Mouse (Mus musculus) forelimb bud, embryonic 11.5 days (tissue): ENCODE measurements around the gene Ttl.

Source experiments
- DNase-seq: peaks from one replicate; pipeline ENCODE4 v3.0.0-alpha.2; 2012; ENCODE audit warnings: low read depth, low spot score

Ttl gene

DNA sequence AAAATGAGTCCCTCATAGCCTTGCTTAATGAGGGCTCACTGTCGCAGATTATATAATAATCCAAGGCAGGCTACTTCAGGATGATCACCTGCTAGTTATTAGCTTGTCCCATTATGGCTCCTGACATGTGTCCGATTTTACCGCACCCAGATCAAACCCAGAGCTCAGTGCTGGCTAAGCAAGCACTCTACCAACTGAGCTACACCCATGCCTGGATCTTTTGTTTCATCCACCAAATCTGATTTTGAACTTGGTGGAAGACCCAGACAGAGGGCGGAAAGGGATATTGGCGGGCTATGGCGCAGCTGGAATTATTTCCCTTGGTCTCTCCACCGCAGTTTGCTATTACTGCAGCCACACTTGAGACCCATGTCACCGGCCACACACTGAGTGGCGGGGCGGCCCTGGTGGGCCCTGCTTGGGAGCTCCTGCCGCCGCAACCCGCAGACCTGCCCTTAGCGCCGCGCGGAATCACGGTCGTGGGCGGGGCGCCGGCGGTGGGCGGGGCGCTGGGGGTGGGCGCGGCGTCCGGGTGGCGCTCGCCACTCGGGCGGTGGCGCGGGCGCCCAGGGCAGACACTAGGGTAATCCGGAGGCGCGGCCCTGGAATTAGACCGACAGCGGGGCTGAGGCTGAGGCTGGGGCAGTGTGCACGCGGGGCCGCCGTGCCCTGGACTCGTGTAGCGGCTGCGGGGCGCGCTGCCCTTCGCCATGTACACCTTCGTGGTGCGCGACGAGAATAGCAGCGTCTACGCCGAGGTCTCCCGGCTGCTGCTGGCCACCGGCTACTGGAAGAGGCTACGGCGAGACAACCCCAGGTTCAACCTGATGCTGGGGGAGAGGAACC, at the start of gene Ttl:
Ttl (plus strand) TSS at position 506 of the 846 bp plus-strand sequence.
- peak; percentile 43 for DNase-seq

DNA sequence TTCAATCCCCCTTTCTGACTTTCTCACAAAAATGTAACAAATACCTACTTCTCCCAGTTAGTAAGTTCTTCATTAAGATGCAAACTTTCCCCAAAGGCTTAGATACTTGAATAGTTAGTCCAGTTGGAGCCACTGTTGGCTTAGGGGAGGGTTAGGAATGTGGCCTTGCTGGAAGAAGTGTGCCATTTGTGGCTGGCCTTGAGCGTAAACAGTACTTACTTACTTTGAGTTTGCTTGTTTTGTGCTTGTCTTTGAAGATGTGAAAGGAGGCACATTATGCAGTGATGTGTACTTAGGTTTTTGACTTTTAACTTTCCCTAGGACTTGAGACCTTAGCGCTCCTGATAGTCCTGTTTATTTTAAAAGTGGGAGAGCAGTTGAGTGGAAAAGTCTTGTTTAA, 45.6 kb upstream of the Ttl start:
- DNase-seq, result no peak

GRCm38 (mm10) chr2:129024820-129025219, 40.9 kb upstream of the Ttl start:
- no peak for DNase-seq

- DNase-seq, result no peak
Observed at GRCm38 (mm10) chr2:129035381-129035780, 30.4 kb upstream of the Ttl start.

- DNase-seq, result no peak
Observed at GRCm38 (mm10) chr2:129038426-129038936, 27.3 kb upstream of the Ttl start.

- peak; percentile 31 for DNase-seq
Observed at GRCm38 (mm10) chr2:129038937-129039631, 26.7 kb upstream of the Ttl start.

GRCm38 (mm10) chr2:129040567-129040966, 25.2 kb upstream of the Ttl start:
- DNase-seq, result no peak

DNA sequence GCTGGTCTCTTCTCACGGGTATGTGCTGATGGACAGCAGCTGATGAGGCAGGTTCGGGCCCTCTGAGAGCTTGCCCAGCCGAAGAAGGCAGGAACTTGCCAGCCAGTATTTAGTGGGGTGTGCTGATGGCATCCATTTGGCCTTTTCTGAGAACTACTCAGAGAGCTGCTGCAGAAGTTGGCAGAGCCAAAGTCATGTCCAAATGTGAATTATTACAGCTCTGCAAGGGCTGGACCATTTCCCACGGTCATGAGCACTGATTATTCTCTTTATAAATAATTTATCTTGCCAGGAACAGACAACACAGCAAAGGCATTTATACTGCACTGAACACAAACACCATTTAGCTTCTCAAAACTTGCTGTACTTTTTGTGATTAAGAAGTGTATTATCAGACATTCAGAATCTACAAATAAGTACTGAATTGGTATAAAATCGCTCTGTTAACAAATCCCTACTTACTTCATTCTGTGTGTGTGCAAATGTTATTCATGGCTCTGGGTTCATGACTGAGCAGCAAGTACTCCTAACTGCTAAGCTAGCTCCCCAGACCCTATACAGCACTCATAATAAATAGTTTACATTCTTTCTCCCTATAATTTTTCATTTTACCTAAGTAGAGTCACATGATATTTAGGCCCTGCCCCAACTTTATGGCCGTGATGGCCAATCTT, 19.4 kb upstream of the Ttl start:
- no peak for DNase-seq

- no peak for DNase-seq
Observed at GRCm38 (mm10) chr2:129046846-129047196, 18.9 kb upstream of the Ttl start.

GRCm38 (mm10) chr2:129047811-129048210, 17.9 kb upstream of the Ttl start, which contains the start of gene Vinac1:
Gene Vinac1, minus strand, starts transcription at chr2:129048172.
- DNase-seq, result no peak

DNA sequence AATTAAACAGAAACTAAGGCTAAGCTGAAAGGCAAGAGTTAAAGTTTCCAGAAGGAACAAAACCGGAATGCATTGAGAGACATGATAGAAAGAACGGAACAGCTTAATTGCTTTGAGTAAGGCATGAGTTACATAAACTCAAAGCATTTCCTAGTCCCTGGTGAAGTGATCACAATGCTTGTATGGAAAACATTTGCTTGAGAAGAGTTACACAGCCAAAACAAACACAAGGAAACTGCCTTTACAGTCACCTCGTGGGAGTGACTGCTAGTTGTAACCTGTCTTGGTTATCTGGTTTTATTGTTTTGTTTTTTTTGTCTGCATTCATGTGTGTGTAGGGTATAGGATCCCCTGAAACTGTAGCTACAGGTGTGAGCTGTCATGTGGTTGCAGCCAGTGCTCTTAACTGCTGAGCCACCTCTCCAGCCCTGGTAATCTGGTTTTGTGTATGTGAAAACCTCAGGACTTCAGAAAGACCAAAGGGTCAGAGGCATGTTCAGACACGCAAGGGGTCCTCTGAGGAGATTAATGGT, 13.2 kb upstream of the Ttl start:
- no peak for DNase-seq

DNA sequence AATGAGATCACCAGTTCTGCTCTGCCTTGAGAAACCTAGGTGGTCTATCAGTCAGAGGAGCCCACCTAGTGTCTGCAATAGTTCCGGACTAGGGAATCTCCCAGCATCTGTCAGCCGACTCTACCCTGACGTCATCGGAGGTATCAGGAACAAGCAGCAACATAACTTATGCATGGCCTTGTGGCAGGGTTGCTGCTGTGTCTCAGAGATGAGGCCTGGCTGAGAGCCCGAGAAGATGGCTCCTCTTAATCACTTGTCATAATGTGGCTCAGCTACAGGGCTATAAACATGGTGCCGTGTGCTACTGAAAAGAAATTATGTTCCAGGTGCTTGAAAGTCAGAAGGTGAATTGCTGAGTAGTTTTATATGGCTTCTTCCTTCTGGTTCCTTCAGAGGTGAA, 10.0 kb upstream of the Ttl start:
- no peak for DNase-seq

- DNase-seq, result no peak
Observed at GRCm38 (mm10) chr2:129056597-129056996, 9.1 kb upstream of the Ttl start.

DNA sequence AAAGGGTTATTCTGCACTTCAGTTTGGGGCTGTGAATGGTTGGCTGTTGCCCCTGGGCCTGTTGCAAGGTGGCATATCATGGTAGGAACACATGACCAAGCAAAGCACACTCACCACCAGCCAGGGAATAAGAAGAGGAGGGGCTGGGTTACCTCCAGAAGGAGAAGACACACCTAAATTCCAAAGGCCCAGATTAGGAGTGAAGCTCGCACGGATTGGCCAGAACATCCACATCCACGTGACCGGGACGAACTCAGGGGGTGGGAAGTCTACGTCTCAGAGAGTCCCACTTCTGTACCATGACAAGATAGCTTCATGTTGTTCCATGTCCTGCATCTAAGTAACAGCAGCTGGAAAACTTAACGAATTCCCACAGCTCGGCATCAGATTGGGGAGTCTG, 8.5 kb upstream of the Ttl start:
- no peak for DNase-seq

- DNase-seq, result no peak
Observed at GRCm38 (mm10) chr2:129057920-129058361, 7.8 kb upstream of the Ttl start.

- no peak for DNase-seq
Observed at GRCm38 (mm10) chr2:129061456-129062059, 4.2 kb upstream of the Ttl start.

- DNase-seq, result peak; percentile 63
Observed at GRCm38 (mm10) chr2:129066326-129066725, 584 bp downstream of the Ttl start.

DNA sequence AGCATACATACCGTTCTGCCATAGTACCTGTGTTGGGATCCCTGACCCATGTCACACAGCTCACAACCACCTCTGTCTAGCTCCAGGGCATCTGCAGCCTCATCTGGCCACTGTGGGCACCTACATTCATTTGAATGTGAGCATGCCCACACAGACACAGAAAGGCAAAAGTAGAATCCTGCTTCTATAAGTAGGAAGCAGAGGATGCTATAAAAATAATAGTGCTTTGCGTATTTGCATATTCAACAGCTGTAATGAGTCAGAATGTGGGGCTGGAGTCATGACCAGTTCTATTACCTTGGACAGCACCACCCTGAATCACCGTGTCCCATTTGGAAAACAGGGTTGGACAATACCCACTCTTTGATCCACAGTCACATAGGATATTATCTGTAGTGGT, 4.6 kb downstream of the Ttl start:
- no peak for DNase-seq

DNA sequence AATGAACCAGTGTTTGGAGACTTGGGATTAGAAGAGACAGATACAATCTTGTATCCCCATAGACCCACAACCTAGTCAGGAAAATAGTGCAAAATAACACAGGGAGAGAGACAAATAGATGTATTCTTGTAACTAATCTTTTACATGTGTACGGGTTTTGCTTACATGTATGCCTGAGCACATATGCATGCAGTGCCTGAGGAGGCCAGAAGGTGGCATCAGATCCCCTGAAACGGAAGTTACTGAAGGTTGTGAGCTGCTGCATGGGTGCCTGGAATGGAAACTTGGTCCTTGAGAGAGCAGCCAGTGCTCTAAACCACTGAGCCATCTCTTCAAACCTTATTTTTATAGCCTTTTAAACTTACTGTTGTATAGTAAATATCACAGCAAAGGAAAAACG, 12.6 kb downstream of the Ttl start:
- peak; percentile 21 for DNase-seq

DNA sequence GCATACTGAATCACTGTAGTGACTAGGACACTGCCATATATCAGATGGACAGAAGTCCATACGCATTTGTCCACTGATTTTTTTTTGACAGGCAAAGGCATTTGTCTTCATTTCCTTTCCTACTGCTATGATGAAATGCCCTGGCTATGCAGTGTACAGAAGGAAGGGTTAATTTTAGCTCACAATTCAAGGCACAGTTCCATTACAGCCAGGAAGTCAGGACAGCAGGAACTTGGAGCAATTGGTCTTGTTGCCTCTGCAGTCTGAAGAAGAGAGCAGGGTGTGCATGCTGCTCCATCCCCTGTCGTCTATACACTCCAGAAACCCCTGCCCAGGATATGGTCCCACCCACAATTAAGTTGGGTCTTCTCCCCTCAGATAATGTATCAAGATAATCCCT, 13.5 kb downstream of the Ttl start:
- DNase-seq, result no peak

- no peak for DNase-seq
Observed at GRCm38 (mm10) chr2:129081097-129081496, 15.4 kb downstream of the Ttl start.

DNA sequence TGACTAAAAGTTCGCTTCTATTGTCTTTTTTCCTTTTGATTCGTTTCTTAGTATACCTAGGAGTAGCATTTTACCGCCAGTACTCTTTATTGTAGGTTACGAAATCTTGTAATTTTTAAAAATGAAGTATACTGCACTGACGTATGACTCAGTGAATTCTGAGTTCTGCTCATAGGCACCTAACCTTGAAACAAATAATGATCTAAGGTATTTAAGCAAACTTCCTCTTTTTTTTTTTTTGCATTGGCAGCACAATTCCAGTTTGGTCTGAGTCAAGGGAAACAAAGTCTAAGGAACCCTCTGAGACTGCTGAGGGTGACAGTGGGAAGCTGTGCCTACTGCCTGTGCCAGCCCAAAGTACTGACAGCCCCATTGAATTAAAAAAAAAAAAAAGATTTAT, 17.8 kb downstream of the Ttl start:
- DNase-seq, result no peak
